Mouse (Mus musculus) erythroblast, embryonic 14.5 days (primary cell): ENCODE results near the gene Crybg1.

Experiments
- GATA1 ChIP-seq: IDR thresholded peaks from 2 replicates; pipeline ENCODE4 v1.6.1; 2012; ENCODE audit warnings: low read length, inconsistent platforms, mixed read lengths
- TAL1 ChIP-seq: IDR thresholded peaks from 3 replicates; pipeline ENCODE4 v1.6.1; 2012; ENCODE audit warnings: low read length, inconsistent platforms, mixed read lengths

GRCm38 (mm10) chr10:43945435-43945834 lies 203.2 kb downstream of the Crybg1 start:
- TF ChIP-seq TAL1 (no peak), GATA1 (no peak)
